Mouse (Mus musculus): ENCODE data around the gene D230025D16Rik.

DNA sequence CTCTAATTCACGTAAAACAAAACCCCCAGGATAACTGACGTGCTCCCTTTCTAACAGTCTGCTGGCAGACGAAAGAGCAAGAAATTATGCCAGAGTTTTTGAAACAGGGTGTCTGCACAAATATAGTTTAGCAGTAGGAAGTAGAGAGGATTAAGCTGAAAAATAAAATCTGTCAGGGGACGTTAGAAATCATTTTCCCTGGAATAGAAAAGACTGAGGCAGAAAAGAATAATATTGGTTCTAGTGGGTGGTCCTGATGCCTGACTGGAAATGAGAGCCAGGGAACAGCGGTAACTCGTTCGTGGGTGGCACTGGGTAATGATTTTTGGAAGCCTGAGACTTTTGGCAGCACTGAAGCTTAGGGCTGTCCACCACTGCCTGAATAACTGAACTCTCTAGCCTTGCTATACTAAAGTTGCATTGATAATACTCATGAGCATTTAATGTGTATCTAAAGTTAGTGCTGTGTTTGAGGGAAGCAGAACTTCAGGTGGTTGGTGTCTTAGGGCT is 18.1 kb upstream of the D230025D16Rik start:
- TF ChIP-seq CTCF (IDR thresholded peaks at IDR 0.05; ENCODE audit: borderline replicate concordance, insufficient read depth, low read length) (no peak), POLR2A (IDR thresholded peaks at IDR 0.05; ENCODE audit: low read depth, low read length) (no peak)

Measured in embryonic fibroblast, embryonic 13.5 days (primary cell).